Mouse (Mus musculus) liver, embryonic 15.5 days (tissue): ENCODE measurements around the gene Olfr285. TPM values are rescaled to one million over a fixed set of nuclear protein-coding genes. Genes with fewer than 3 reads are reported as not detected.

ENCODE experiments used
- ATAC-seq: fragments of 200-750 bp; cut with Nextera tagmentation; 2 replicates; pipeline ENCODE4 v1.8.0; 2017; ENCODE audit warnings: moderate number of reproducible peaks, mild to moderate bottlenecking, moderate library complexity; ENCODE audit not compliant: insufficient read depth
- H3K27ac ChIP-seq: fragments of 300-500 bp; sonication (generic); replicated peaks from 2 replicates; pipeline ENCODE4 v1.5.1; 2015; ENCODE audit warnings: mild to moderate bottlenecking, inconsistent platforms
- H3K27me3 ChIP-seq: fragments of 300-500 bp; sonication (generic); 2 replicates; pipeline ENCODE4 v1.6.1; 2015; ENCODE audit warnings: mild to moderate bottlenecking, inconsistent platforms
- H3K36me3 ChIP-seq: fragments of 300-500 bp; sonication (generic); replicated peaks from 2 replicates; pipeline ENCODE4 v1.6.1; 2015; ENCODE audit warnings: moderate library complexity, mild to moderate bottlenecking, inconsistent platforms
- H3K4me1 ChIP-seq: fragments of 300-500 bp; sonication (generic); replicated peaks from 2 replicates; pipeline ENCODE4 v1.6.1; 2015; ENCODE audit warnings: inconsistent platforms
- H3K4me2 ChIP-seq: fragments of 300-500 bp; sonication (generic); 2 replicates; pipeline ENCODE4 v1.6.1; 2015; ENCODE audit warnings: moderate library complexity, mild to moderate bottlenecking, inconsistent platforms
- H3K4me3 ChIP-seq: fragments of 300-500 bp; sonication (generic); replicated peaks from 2 replicates; pipeline ENCODE4 v1.5.1; 2015; ENCODE audit warnings: mild to moderate bottlenecking, inconsistent platforms
- H3K9ac ChIP-seq: fragments of 300-500 bp; sonication (generic); 2 replicates; pipeline ENCODE4 v1.6.1; 2015; ENCODE audit warnings: moderate library complexity, mild to moderate bottlenecking, inconsistent platforms
- H3K9me3 ChIP-seq: fragments of 300-500 bp; sonication (generic); replicated peaks from 2 replicates; pipeline ENCODE4 v1.6.1; 2016; ENCODE audit warnings: inconsistent platforms
- WGBS: fragments of 180-500 bp; shearing (Covaris S2); methylation state at CpG from one replicate; pipeline ENCODE4 v1.1.7; 2015; ENCODE audit warnings: mixed read lengths; ENCODE audit not compliant: insufficient replicate concordance; 5-methylcytosine and 5-hydroxymethylcytosine counted together
- polyA plus RNA-seq: library from polyadenylated mRNA; unstranded; fragments of >200 nt; fragmentation: Nextera tagmentation; extraction: Ambion mirVana; gene quantifications from 2 replicates; pipeline ENCODE4 v1.2.1, GENCODE M21; 2015

The Olfr285 gene
- not detected in 2 replicates for polyA plus RNA-seq

DNA sequence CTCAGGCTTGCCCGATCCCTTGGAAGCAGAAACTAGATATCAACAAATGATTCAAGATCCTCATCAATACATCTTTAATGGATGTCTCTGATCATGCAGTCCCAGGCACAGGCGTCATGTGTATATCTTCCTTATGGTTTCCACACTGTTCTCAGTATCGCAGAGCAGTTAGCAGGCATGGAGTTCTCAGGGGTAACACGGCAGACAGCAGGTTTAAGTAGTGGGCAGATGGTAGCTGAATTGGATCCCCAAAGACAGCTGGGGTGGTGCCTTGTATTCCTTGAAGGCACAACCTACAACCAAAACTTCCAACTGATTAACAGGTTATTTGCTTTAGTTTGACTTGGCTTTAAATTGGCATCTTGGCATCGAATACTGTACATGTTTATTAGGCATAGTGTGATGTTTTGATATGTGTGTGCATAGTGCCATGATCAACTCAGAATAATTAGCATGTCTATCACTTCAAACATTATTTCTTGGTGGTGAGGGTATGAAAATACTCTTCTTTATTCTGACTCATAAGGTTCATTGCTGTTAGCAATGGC is at the start of gene Olfr285:
Gene Olfr285 (minus strand): TSS at position 177 of the 548 bp plus-strand sequence.
- ATAC-seq: no peak

DNA sequence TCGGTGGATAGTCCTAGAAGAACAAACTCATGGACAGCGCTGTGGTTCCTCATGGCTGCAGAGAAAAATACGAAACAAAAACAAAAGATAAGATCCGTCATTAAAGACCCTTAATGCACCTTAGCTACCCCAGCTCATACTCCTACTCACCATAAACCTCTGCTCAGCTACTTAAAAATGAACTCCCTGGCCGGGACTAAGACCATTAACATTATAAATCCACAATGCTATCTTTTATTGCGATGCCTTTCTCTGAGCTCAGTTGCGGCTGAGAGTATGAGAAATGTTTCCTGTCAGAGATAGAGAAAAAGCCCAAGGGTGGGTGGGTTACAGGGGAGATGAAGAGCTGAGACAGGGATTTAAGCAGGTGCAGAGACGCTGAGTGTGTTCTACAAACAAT is 23.7 kb upstream of the Olfr285 start, which contains the start of gene Olfr284:
Gene Olfr284 (minus strand): TSS at position 101 of the 400 bp plus-strand sequence.
- Histone ChIP-seq H3K36me3 (no peaks in the 10 kb centered on the region), H3K4me2 (no peak within 1 kb of the TSS), H3K9ac (no peak within 1 kb of the TSS), H3K4me3 (no peak within 1 kb of the TSS), H3K4me1 (no peaks in the 10 kb centered on the region), H3K9me3 (no peaks in the 10 kb centered on the region), H3K27ac (no peak within 1 kb of the TSS), H3K27me3 (no peaks in the 10 kb centered on the region)
- ATAC-seq: no peak
- WGBS: 68% methylated on average over 8 of the region's 8 CpGs

More for the DNA sequence above, at the start of gene Olfr285:
- Histone ChIP-seq H3K36me3 (no peaks in the 10 kb centered on the region), H3K27ac (no peak within 1 kb of the TSS), H3K4me1 (no peaks in the 10 kb centered on the region), H3K4me2 (no peak within 1 kb of the TSS), H3K4me3 (no peak within 1 kb of the TSS), H3K9me3 (no peaks in the 10 kb centered on the region), H3K9ac (no peak within 1 kb of the TSS), H3K27me3 (no peaks in the 10 kb centered on the region)
- WGBS: 72% methylated on average over 5 of the region's 5 CpGs

DNA sequence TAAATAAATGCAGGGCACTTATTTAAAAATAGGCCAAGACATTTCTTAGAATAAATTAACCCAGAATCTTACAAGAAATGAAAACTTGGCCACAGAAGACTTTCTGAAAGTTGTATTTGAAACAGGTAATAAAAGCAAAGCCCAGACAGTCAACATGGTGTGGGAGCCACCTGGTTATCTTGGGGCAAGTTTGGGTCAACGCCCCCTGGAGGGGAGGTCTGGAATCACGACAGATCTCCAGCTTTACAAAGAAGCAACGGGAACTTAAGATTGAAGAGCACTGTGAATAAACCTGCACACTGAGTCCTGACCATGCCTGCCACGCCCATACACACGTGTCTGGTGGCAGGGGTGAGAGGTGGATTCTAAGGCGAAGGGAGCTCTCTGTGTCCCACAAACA is 1.4 kb downstream of the Olfr285 start:
- Histone ChIP-seq H3K27ac (no peak overlapping the region), H3K27me3 (no peaks in the 10 kb centered on the region), H3K9ac (no peak overlapping the region), H3K36me3 (no peaks in the 10 kb centered on the region), H3K4me1 (no peaks in the 10 kb centered on the region), H3K9me3 (no peaks in the 10 kb centered on the region), H3K4me3 (no peak overlapping the region), H3K4me2 (no peak overlapping the region)
- ATAC-seq: no peak
- WGBS: 32% methylated on average over 6 of the region's 6 CpGs

DNA sequence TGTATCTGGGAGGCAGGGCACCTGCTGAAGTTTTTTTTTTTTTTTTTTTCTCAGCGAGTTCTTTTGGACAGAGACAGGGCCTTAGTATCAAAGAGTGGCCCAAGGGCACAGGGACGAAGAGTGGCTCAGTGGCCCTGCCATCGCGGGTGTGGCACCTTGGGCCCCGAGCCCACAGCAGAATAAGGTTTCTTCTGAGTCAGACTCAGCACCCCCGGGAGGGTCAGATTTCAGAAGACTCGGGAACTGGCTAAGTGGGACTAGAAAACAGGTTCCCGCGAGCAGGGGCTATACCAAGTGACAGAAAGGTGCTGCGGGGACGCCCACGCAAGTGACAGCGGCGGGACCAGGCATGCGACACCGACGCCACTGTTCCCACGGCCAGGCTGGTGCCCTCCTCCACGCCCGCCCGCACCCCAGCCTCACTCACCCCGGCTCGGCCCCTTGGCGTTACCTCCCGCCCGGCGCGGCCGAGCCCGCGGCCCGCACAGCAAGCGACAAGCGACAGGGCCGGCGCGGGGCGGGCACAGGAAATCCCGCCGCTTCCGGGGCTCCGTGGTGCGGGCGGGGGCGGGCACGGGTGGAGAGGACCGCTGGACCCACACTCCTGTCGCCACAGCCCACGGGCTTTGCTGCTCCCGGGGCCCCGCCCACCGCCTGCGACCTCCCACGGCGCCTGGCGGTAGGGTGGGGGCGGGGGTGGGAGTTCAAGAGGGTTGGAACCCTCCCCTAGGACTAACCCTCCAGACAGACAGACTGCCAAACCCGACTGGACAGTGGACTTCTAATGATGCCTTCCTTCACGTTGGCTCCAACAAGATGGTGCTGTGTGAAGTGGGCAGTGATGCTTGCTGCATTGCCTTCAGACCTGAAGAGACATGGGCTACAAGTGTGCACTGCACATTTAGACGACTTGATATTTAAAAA is 21.3 kb downstream of the Olfr285 start, which contains the start of gene Zfp641:
Gene Zfp641 (minus strand): TSS at position 534 of the 924 bp plus-strand sequence.
- Histone ChIP-seq H3K27ac (no peak within 1 kb of the TSS), H3K36me3 (no peaks in the 10 kb centered on the region), H3K9ac (no peak within 1 kb of the TSS), H3K27me3 (peaks cover 27% of the 10 kb centered on the region), H3K4me1 (no peaks in the 10 kb centered on the region), H3K4me3 (peak within 1 kb of the TSS; percentile 46), H3K4me2 (peak within 1 kb of the TSS; percentile 63), H3K9me3 (no peaks in the 10 kb centered on the region)
- no peak for ATAC-seq
- WGBS: 3% methylated on average over 60 of the region's 60 CpGs

DNA sequence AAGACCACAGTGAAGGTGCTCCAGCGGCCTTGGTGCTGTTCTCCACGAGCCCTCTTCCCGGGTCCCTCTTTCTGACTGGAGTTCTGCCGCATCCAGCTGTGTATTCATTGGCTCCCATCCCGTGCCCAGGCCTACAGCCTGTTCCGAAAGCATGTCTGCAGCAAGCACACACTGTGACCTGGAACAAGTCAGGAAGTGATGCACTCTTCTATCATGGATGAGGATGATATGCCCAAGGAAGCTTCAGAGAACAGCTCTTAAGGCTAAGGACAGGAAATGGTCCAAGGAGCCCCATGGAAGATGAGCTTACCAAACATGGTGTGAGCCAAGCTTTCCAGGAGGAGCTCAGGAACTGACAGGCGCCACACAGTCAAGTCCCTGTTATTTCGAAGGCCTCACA is 23.5 kb downstream of the Olfr285 start:
- H3K4me3 ChIP-seq: no peak overlapping the region
- no peaks in the 10 kb centered on the region for H3K4me1 ChIP-seq
- peaks cover 27% of the 10 kb centered on the region for H3K27me3 ChIP-seq
- no peaks in the 10 kb centered on the region for H3K9me3 ChIP-seq
- 61% methylated on average over 8 of the region's 8 CpGs for WGBS
- H3K27ac ChIP-seq: no peak overlapping the region
- ATAC-seq: no peak
- H3K4me2 ChIP-seq: no peak overlapping the region
- H3K9ac ChIP-seq: no peak overlapping the region
- H3K36me3 ChIP-seq: no peaks in the 10 kb centered on the region

DNA sequence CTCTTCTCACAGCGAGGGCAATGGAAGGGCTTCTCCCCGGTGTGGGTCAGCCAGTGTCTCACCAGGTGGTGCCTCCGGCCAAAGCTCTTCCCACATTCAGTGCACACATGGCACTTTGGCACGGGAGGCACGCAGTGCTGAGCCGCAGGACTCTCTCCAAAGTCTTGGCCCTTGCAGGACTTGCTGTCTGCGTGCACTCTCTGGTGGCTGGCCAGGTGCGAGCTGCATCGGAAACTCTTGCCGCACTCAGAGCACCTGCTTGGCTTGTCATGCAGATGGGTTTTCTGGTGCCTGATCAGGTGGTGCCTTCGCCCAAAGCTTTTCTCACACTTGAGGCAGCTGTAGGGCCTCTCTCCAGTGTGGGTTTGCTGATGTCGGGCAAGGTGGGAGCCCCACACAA is 28.6 kb downstream of the Olfr285 start:
- no peak overlapping the region for H3K4me2 ChIP-seq
- no peaks in the 10 kb centered on the region; the same call in 1 of the 2 replicates for H3K27me3 ChIP-seq
- H3K36me3 ChIP-seq: no peaks in the 10 kb centered on the region
- WGBS: 61% methylated on average over 12 of the region's 12 CpGs
- H3K27ac ChIP-seq: no peak overlapping the region
- H3K9me3 ChIP-seq: no peaks in the 10 kb centered on the region
- ATAC-seq: no peak
- H3K4me3 ChIP-seq: no peak overlapping the region
- no peaks in the 10 kb centered on the region for H3K4me1 ChIP-seq
- no peak overlapping the region for H3K9ac ChIP-seq

DNA sequence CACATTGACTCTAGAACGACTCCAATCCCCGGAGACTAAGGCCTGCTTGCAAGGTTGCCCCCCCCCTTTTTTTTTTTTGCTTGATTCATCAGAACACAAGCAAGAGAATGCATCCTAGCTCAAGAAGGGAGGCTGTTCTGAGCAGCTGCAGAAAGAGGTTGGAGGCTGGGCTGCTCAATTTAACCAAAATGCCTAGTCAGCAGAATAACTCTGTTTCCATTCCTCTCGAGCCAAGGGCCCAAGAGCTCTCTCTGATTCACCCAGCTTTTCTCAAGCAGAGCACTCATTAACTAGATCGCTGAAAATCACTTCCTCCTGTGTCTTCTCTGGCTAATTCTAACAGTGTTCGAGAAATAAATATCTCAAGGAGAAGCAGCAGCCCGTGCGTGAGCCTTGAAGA is 30.7 kb downstream of the Olfr285 start:
- H3K27me3 ChIP-seq: no peaks in the 10 kb centered on the region; the same call in 1 of the 2 replicates
- H3K9ac ChIP-seq: no peak overlapping the region
- no peak overlapping the region for H3K4me2 ChIP-seq
- H3K4me3 ChIP-seq: no peak overlapping the region
- H3K9me3 ChIP-seq: no peaks in the 10 kb centered on the region
- no peaks in the 10 kb centered on the region for H3K36me3 ChIP-seq
- WGBS: 59% methylated on average over 7 of the region's 7 CpGs
- H3K27ac ChIP-seq: no peak overlapping the region
- no peak for ATAC-seq
- no peaks in the 10 kb centered on the region for H3K4me1 ChIP-seq

Other genes starting within 250 kb of the Olfr285 start
- 22.2 and 24.3 TPM in 2 replicates for gene Pfkm, start 224.8 kb downstream of the Olfr285 start, polyA plus RNA-seq
- 13.7 and 14.8 TPM in 2 replicates for gene Senp1, start 223.6 kb downstream of the Olfr285 start, polyA plus RNA-seq
- gene Asb8, start 151.7 kb downstream of the Olfr285 start, polyA plus RNA-seq: 20.4 and 23.8 TPM in 2 replicates
- gene Ccdc184, start 150.2 kb downstream of the Olfr285 start, polyA plus RNA-seq: 0.06 TPM in 1 of 2 replicates, not detected in the other
- gene Olfr288, start 121.8 kb downstream of the Olfr285 start, polyA plus RNA-seq: not detected in 2 replicates
- not detected in 2 replicates for gene Gm44579, start 96.4 kb downstream of the Olfr285 start, polyA plus RNA-seq
- not detected in 2 replicates for gene Olfr287, start 96.3 kb downstream of the Olfr285 start, polyA plus RNA-seq
- gene Olfr286, start 82.9 kb downstream of the Olfr285 start, polyA plus RNA-seq: not detected in 2 replicates
- gene H1fnt, start 60.1 kb downstream of the Olfr285 start, polyA plus RNA-seq: not detected in 2 replicates
- 0.08 TPM in 2 replicates for gene Zfp641, start 21.2 kb downstream of the Olfr285 start, polyA plus RNA-seq
- gene Olfr284, start 23.6 kb upstream of the Olfr285 start, polyA plus RNA-seq: not detected in 2 replicates
- gene Olfr283, start 63.6 kb upstream of the Olfr285 start, polyA plus RNA-seq: not detected in 2 replicates
- gene Olfr282, start 113.9 kb upstream of the Olfr285 start, polyA plus RNA-seq: not detected in 2 replicates
- gene Olfr281, start 135.2 kb upstream of the Olfr285 start, polyA plus RNA-seq: not detected in 2 replicates
- not detected in 2 replicates for gene OR5BS1P, start 152.5 kb upstream of the Olfr285 start, polyA plus RNA-seq
- not detected in 2 replicates for gene Lalba, start 165.4 kb upstream of the Olfr285 start, polyA plus RNA-seq
- not detected in 2 replicates for gene Olfr279, start 175.0 kb upstream of the Olfr285 start, polyA plus RNA-seq
- gene Kansl2, start 216.9 kb upstream of the Olfr285 start, polyA plus RNA-seq: 32.0 and 35.4 TPM in 2 replicates